Mouse (Mus musculus) erythroblast, adult 5-6 weeks (primary cell): ENCODE results near the gene Ppt1. TPM values are rescaled to one million over a fixed set of nuclear protein-coding genes. Genes with fewer than 3 reads are reported as not detected.

Experiments
- ATAC-seq: replicated peaks from 2 replicates; pipeline ENCODE4 v1.8.0; 2016; ENCODE audit warnings: moderate number of reproducible peaks, mild to moderate bottlenecking, moderate TSS enrichment, inconsistent platforms; ENCODE audit not compliant: poor library complexity, low FRiP score, severe bottlenecking
- total RNA-seq, 2 experiments: library from RNA; stranded (forward) in 1 of 2; stranded (reverse) in 1 of 2; fragments of 150-400 nt in 1 of 2; fragments of 200-764, 138-1000 nt in 1 of 2; gene quantifications; 2 replicates each; pipeline versions ENCODE4 v1.2.3 to v1.2.4; 2015 to 2017; ENCODE audit warnings: low replicate concordance in 2 of 2

Ppt1 gene
- total RNA-seq, 2 experiments from 2014 or later: 12.9 to 48.4 TPM

- no peak for ATAC-seq
These were observed 25.8 kb downstream of the Ppt1 start for GRCm38 (mm10) chr4:122861836-122862235.

GRCm38 (mm10) chr4:122868041-122868440 lies 32.0 kb downstream of the Ppt1 start:
- no peak for ATAC-seq

GRCm38 (mm10) chr4:122870027-122870426 lies 34.0 kb downstream of the Ppt1 start:
- ATAC-seq: peak; percentile 59; the same call in 1 of the 2 replicates

GRCm38 (mm10) chr4:122870741-122871140 lies 34.7 kb downstream of the Ppt1 start:
- no peak for ATAC-seq

- no peak for ATAC-seq
These were observed 35.2 kb downstream of the Ppt1 start for GRCm38 (mm10) chr4:122871269-122871668.

- no peak for ATAC-seq
These were observed 35.9 kb downstream of the Ppt1 start for GRCm38 (mm10) chr4:122871989-122872388.

- no peak for ATAC-seq
These were observed 37.0 kb downstream of the Ppt1 start for GRCm38 (mm10) chr4:122873003-122873402.

- no peak for ATAC-seq
These were observed 37.5 kb downstream of the Ppt1 start for GRCm38 (mm10) chr4:122873512-122873911.

- ATAC-seq: no peak
These were observed 42.5 kb downstream of the Ppt1 start for GRCm38 (mm10) chr4:122878333-122879070.

GRCm38 (mm10) chr4:122882544-122882943 lies 46.5 kb downstream of the Ppt1 start:
- ATAC-seq: no peak

- no peak for ATAC-seq
These were observed 47.3 kb downstream of the Ppt1 start for GRCm38 (mm10) chr4:122883294-122883693.

- no peak for ATAC-seq
These were observed 48.0 kb downstream of the Ppt1 start for GRCm38 (mm10) chr4:122884051-122884450.

- ATAC-seq: no peak
These were observed 48.7 kb downstream of the Ppt1 start for GRCm38 (mm10) chr4:122884481-122885340.

- ATAC-seq: peak; percentile 93
These were observed 49.9 kb downstream of the Ppt1 start, which contains the start of gene Cap1 for GRCm38 (mm10) chr4:122885768-122886578. Gene Cap1 (minus strand): TSS chr4:122886056.

- no peak for ATAC-seq
These were observed 50.7 kb downstream of the Ppt1 start for GRCm38 (mm10) chr4:122886579-122887254.

- ATAC-seq: no peak
These were observed 51.3 kb downstream of the Ppt1 start for GRCm38 (mm10) chr4:122887336-122887735.

GRCm38 (mm10) chr4:122890881-122891481 lies 54.9 kb downstream of the Ppt1 start:
- no peak for ATAC-seq

GRCm38 (mm10) chr4:122891597-122891996 lies 55.6 kb downstream of the Ppt1 start:
- ATAC-seq: no peak

- no peak for ATAC-seq
These were observed 56.1 kb downstream of the Ppt1 start for GRCm38 (mm10) chr4:122892157-122892556.
